Mouse (Mus musculus) embryonic facial prominence, embryonic 14.5 days (tissue): ENCODE measurements at regions not wholly inside any gene's neighbourhood (a gene's known extent, or its start where the extent isn't known, plus 50 kb on each side); places are given as distances from the start of the nearest gene placed in this dataset.

Source experiments
- ATAC-seq: fragments of 200-750 bp; cut with Nextera tagmentation; 2 replicates; pipeline ENCODE4 v1.8.0; 2017; ENCODE audit warnings: low read depth, moderate number of reproducible peaks, moderate TSS enrichment
- DNase-seq: peaks from one replicate; pipeline ENCODE4 v3.0.0-alpha.2; 2015; ENCODE audit warnings: low spot score
- H3K27ac ChIP-seq: fragments of 300-500 bp; sonication (generic); replicated peaks from 2 replicates; pipeline ENCODE4 v1.5.1; 2014; ENCODE audit warnings: low read depth, mild to moderate bottlenecking, low read length, moderate library complexity
- H3K27me3 ChIP-seq: fragments of 300-500 bp; sonication (generic); replicated peaks from 2 replicates; pipeline ENCODE4 v1.6.1; 2014; ENCODE audit warnings: low read length; ENCODE audit not compliant: control insufficient read depth, insufficient read depth
- H3K36me3 ChIP-seq: fragments of 300-500 bp; sonication (generic); 2 replicates; pipeline ENCODE4 v1.6.1; 2014; ENCODE audit warnings: low read length, mixed read lengths; ENCODE audit not compliant: control insufficient read depth, insufficient read depth
- H3K4me1 ChIP-seq: fragments of 300-500 bp; sonication (generic); 2 replicates; pipeline ENCODE4 v1.6.1; 2014; ENCODE audit warnings: antibody characterized with exemption, low read length; ENCODE audit not compliant: control insufficient read depth, insufficient read depth
- H3K4me2 ChIP-seq: fragments of 300-500 bp; sonication (generic); 2 replicates; pipeline ENCODE4 v1.6.1; 2014; ENCODE audit warnings: low read depth, mild to moderate bottlenecking, low read length, moderate library complexity, mixed read lengths
- H3K4me3 ChIP-seq: fragments of 300-500 bp; sonication (generic); 2 replicates; pipeline ENCODE4 v1.5.1; 2014; ENCODE audit warnings: low read depth, mild to moderate bottlenecking, low read length
- H3K9ac ChIP-seq: fragments of 300-500 bp; sonication (generic); 2 replicates; pipeline ENCODE4 v1.6.1; 2014; ENCODE audit warnings: low read depth, mild to moderate bottlenecking, low read length, moderate library complexity, mixed read lengths
- H3K9me3 ChIP-seq: fragments of 300-500 bp; sonication (generic); 2 replicates; pipeline ENCODE4 v1.6.1; 2016; ENCODE audit warnings: low read length; ENCODE audit not compliant: control insufficient read depth
- WGBS: fragments of 180-500 bp; shearing (Covaris S2); extraction: QIAGEN DNeasy Blood & Tissue Kit; methylation state at CpG from one replicate; pipeline ENCODE4 v1.1.7; 2014; 5-methylcytosine and 5-hydroxymethylcytosine counted together

- no peak for DNase-seq
- H3K27ac ChIP-seq: no peak overlapping the region
- WGBS: 78% methylated on average over 1 of the region's 1 CpGs
- H3K4me2 ChIP-seq: no peak overlapping the region
- no peaks in the 10 kb centered on the region for H3K9me3 ChIP-seq
- no peak overlapping the region for H3K9ac ChIP-seq
- no peak for ATAC-seq
- no peaks in the 10 kb centered on the region for H3K27me3 ChIP-seq
- H3K4me1 ChIP-seq: no peaks in the 10 kb centered on the region
- H3K36me3 ChIP-seq: no peaks in the 10 kb centered on the region
- no peak overlapping the region for H3K4me3 ChIP-seq
Measured at GRCm38 (mm10) chr14:9105708-9106107, 439.7 kb upstream of the 4930452B06Rik start.

DNA sequence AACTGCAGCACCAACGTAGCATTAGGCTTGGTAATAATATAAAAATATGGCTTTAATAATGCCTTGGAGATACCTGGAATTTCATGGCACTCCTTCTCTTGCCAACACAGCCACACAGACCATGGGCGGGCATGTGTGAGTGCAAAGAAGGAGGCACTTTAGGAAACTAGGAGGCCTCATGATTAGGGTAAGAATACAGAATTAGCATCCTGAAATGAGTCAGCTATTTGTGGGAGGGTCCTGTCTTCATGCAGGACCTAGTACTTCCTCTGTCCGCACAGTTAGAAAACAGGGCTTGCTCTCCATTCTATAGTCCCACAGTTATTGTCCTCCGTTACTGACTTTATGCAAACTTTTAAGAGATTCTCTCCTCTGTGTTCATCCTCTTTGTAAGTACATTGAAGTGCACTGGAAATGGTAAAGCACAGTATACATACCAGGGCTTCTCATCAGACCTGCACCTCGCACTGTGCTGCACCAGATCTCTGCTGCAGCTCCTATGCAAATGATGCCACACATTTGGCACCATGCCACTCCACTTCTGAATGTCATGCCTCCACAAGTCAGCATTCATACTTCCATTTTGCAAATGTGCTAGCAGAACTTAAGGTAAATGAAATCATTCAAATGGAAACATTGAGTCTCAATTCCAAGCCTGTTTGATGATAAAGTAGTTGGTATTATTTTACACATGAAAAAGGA lies 423.7 kb upstream of the 4930452B06Rik start:
- ATAC-seq: no peak
- Histone ChIP-seq H3K4me2 (no peak overlapping the region), H3K4me3 (no peak overlapping the region), H3K9ac (no peak overlapping the region), H3K4me1 (0 out of 2 replicates have a peak, but pooled peaks cover 4% of the 10 kb centered on the region), H3K36me3 (no peaks in the 10 kb centered on the region), H3K27me3 (no peaks in the 10 kb centered on the region), H3K27ac (no peak overlapping the region), H3K9me3 (no peaks in the 10 kb centered on the region)
- 85% methylated on average over 5 of the region's 5 CpGs for WGBS
- peak; percentile 39 for DNase-seq

GRCm38 (mm10) chr14:9087103-9087502 lies 421.1 kb upstream of the 4930452B06Rik start:
- ATAC-seq: peak; percentile 70; the same call in 1 of the 2 replicates
- DNase-seq: peak; percentile 67

GRCm38 (mm10) chr14:9079632-9080031 lies 413.6 kb upstream of the 4930452B06Rik start:
- no peaks in the 10 kb centered on the region for H3K4me1 ChIP-seq
- no peaks in the 10 kb centered on the region for H3K36me3 ChIP-seq
- no peak overlapping the region for H3K27ac ChIP-seq
- ATAC-seq: no peak
- DNase-seq: no peak
- H3K4me2 ChIP-seq: no peak overlapping the region
- H3K9ac ChIP-seq: no peak overlapping the region
- no peak overlapping the region for H3K4me3 ChIP-seq
- no peaks in the 10 kb centered on the region for H3K27me3 ChIP-seq
- WGBS: 75% methylated on average over 2 of the region's 2 CpGs
- no peaks in the 10 kb centered on the region for H3K9me3 ChIP-seq

More at GRCm38 (mm10) chr14:9087103-9087502, 421.1 kb upstream of the 4930452B06Rik start:
- Histone ChIP-seq H3K36me3 (no peaks in the 10 kb centered on the region), H3K9ac (no peak overlapping the region), H3K27ac (no peak overlapping the region), H3K4me3 (no peak overlapping the region), H3K27me3 (no peaks in the 10 kb centered on the region), H3K4me1 (0 out of 2 replicates have a peak, but pooled peaks cover 4% of the 10 kb centered on the region), H3K4me2 (no peak overlapping the region), H3K9me3 (no peaks in the 10 kb centered on the region)

DNA sequence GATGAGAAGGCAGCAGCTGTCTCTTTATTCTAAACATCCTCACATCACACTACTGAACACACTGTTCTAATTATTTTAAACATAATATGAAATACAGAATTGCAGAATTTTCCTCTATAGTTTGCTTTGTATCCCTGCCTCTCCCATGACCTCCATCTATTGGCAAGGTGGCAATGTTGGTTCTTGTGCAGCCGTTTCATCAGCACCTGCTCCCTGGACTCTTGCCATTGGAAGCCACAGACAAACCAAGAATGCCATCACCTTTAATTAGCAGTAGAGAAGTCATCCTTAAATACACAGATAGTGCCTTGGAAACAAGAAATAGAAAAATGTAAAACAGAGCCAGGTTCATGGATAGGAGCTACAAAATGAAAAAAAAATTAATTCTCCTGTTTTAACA lies 413.0 kb upstream of the 4930452B06Rik start:
- no peak overlapping the region for H3K4me2 ChIP-seq
- DNase-seq: no peak
- no peak overlapping the region for H3K4me3 ChIP-seq
- H3K4me1 ChIP-seq: no peaks in the 10 kb centered on the region
- no peaks in the 10 kb centered on the region for H3K27me3 ChIP-seq
- no peak overlapping the region for H3K27ac ChIP-seq
- 64% methylated on average over 1 of the region's 1 CpGs for WGBS
- ATAC-seq: no peak
- H3K9ac ChIP-seq: no peak overlapping the region
- H3K9me3 ChIP-seq: no peaks in the 10 kb centered on the region
- no peaks in the 10 kb centered on the region for H3K36me3 ChIP-seq

DNA sequence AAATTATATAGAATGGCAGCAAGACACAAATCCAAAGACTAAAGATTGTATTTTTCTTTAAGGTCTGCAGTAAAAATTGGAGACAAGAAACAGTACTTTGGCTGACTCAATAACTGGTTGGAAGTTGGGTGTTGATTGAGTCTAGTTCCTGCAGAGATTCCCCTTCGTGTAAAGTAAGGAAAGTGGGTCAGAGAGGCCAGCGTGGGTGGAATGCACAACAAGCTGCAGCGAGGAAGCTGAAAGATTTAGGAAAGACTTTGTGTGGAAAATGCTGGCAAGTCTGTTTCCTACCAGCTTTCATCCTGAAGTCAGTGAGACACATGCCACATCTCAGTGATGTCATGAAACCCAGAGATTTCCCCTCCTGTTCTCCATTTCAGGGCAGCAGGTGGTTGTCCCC lies 405.1 kb upstream of the 4930452B06Rik start:
- no peak for DNase-seq
- Histone ChIP-seq H3K27me3 (no peaks in the 10 kb centered on the region), H3K27ac (no peak overlapping the region), H3K9me3 (no peaks in the 10 kb centered on the region), H3K4me3 (no peak overlapping the region), H3K36me3 (no peaks in the 10 kb centered on the region), H3K9ac (no peak overlapping the region), H3K4me2 (no peak overlapping the region), H3K4me1 (no peaks in the 10 kb centered on the region)
- 64% methylated on average over 3 of the region's 3 CpGs for WGBS
- no peak for ATAC-seq

GRCm38 (mm10) chr14:9060058-9060457 lies 394.0 kb upstream of the 4930452B06Rik start:
- H3K9me3 ChIP-seq: no peaks in the 10 kb centered on the region
- no peak overlapping the region for H3K27ac ChIP-seq
- DNase-seq (peak; percentile 4), ATAC-seq (no peak)
- no peaks in the 10 kb centered on the region for H3K4me1 ChIP-seq
- no peak overlapping the region for H3K4me2 ChIP-seq
- no peaks in the 10 kb centered on the region for H3K36me3 ChIP-seq
- no peak overlapping the region for H3K4me3 ChIP-seq
- 57% methylated on average over 9 of the region's 9 CpGs for WGBS
- no peaks in the 10 kb centered on the region for H3K27me3 ChIP-seq
- no peak overlapping the region for H3K9ac ChIP-seq

DNA sequence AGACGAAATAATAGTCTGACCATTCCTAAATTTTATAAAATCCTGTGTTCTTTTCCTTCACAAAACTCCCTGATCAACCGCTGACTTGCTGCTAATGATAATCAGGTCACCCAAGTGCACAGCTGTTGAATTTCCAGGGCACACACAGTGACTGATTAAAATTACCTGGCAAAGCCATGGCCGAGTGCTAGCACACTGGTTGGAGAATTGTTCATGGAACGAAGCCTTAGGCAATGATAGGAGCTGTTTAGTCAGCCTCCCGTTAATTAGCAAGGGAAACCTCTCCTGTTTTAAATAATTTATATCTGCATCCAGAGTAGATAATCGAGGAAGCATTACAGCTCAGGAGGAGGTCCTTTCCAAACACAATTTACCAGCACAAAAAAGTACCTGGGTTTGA lies 362.8 kb upstream of the 4930452B06Rik start:
- ATAC-seq (no peak), DNase-seq (no peak)
- Histone ChIP-seq H3K4me3 (no peak overlapping the region), H3K4me1 (no peaks in the 10 kb centered on the region), H3K4me2 (no peak overlapping the region), H3K27ac (no peak overlapping the region), H3K9me3 (no peaks in the 10 kb centered on the region), H3K36me3 (no peaks in the 10 kb centered on the region), H3K27me3 (no peaks in the 10 kb centered on the region; the same call in 1 of the 2 replicates), H3K9ac (no peak overlapping the region)
- 59% methylated on average over 6 of the region's 6 CpGs for WGBS

- WGBS: 83% methylated on average over 6 of the region's 6 CpGs
- no peaks in the 10 kb centered on the region for H3K4me1 ChIP-seq
- no peaks in the 10 kb centered on the region for H3K27me3 ChIP-seq
- no peak for DNase-seq
- H3K9ac ChIP-seq: no peak overlapping the region
- H3K4me2 ChIP-seq: no peak overlapping the region
- H3K4me3 ChIP-seq: no peak overlapping the region
- ATAC-seq: no peak
- no peaks in the 10 kb centered on the region for H3K9me3 ChIP-seq
- no peak overlapping the region for H3K27ac ChIP-seq
- H3K36me3 ChIP-seq: no peaks in the 10 kb centered on the region
Measured at GRCm38 (mm10) chr14:9015826-9016225, 349.8 kb upstream of the 4930452B06Rik start.
